Comparison of ENCODE assay signal across 24 mouse cellular contexts in the genomic region with DNA sequence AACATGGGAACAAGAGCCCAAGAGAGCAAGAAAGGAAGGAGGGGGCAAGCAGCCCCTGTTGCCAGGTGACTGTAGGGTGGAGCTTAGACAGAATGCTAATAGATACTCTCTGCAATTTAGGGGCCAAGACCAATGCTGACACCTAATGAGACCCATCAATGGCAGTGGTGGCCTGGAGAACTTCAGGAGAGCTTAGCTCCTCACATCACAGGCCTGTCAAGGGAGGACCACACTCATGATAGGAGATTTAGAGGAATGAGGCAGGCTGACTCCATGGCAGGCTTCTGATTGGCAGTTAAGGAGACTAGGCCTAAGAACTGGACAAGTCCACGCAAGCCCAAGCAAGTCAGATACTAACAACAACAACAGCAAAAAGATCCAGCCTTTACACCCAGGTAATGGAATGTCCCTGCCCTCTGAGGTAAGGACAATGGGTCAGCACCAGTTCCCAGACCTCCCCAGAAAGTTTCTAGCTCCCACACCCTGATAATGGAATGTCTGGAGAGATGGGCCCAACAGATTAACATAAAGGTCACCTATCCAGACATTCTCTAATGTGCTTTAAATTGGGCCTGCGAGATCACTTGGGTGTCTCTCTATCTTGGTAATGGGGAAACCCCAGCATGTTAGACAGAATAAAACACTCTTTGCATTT. TPM values are rescaled to one million over a fixed set of nuclear protein-coding genes. Genes with fewer than 3 reads are reported as not detected.
"Had no signal": no experiment of that assay in that cellular context is flagged by ENCODE, and none has a peak within 500 bp of the region (broad histone marks: within the 10 kb centered on the region; RNA-seq: fewer than 3 reads in every experiment).

No protein-coding gene starts in this region.

- DNase-seq: gastrocnemius, postnatal 14 days; gastrocnemius, postnatal 36 days; heart, adult 18-20 months; heart, postnatal 14 days; heart, postnatal 36 days; kidney, adult 11 months; kidney, adult 2 months; kidney, adult 9 months; kidney, postnatal 14 days; kidney, postnatal 36 days; left cerebral cortex, postnatal 4 days had no signal

- H3K36me3 ChIP-seq: heart, embryonic 13.5 days; heart, embryonic 15.5 days; hindbrain, embryonic 15.5 days; kidney, embryonic 15.5 days; limb, embryonic 13.5 days; limb, embryonic 15.5 days; liver, embryonic 12.5 days had no signal

- H3K27me3 ChIP-seq: heart, embryonic 13.5 days; heart, embryonic 15.5 days; hindbrain, embryonic 13.5 days; hindbrain, embryonic 15.5 days; kidney, embryonic 15.5 days; limb, embryonic 13.5 days; limb, embryonic 15.5 days; liver, embryonic 12.5 days had no signal

- H3K4me3 ChIP-seq: heart, embryonic 13.5 days; heart, embryonic 15.5 days; hindbrain, embryonic 13.5 days; hindbrain, embryonic 15.5 days; kidney, embryonic 15.5 days; left cerebral cortex, adult 2 months; limb, embryonic 13.5 days; limb, embryonic 15.5 days; liver, embryonic 12.5 days had no signal

- H3K9me3 ChIP-seq: heart, embryonic 13.5 days; heart, embryonic 15.5 days; hindbrain, embryonic 13.5 days; hindbrain, embryonic 15.5 days; kidney, embryonic 15.5 days; limb, embryonic 13.5 days; limb, embryonic 15.5 days; liver, embryonic 12.5 days had no signal

- H3K27ac ChIP-seq: heart, embryonic 13.5 days; heart, embryonic 15.5 days; hindbrain, embryonic 13.5 days; hindbrain, embryonic 15.5 days; hindbrain, postnatal 0 days; kidney, embryonic 15.5 days; kidney, postnatal 0 days; left cerebral cortex, adult 2 months; limb, embryonic 13.5 days; limb, embryonic 15.5 days; liver, embryonic 12.5 days; liver, embryonic 14.5 days had no signal

- H3K4me1 ChIP-seq: heart, embryonic 13.5 days; heart, embryonic 15.5 days; hindbrain, embryonic 15.5 days; kidney, embryonic 15.5 days; limb, embryonic 13.5 days; limb, embryonic 15.5 days; liver, embryonic 12.5 days had no signal

RNA-seq across cellular contexts. Expression of a gene that starts 10.3 kb away (rescaled TPM):
- total RNA-seq: hematopoietic stem cell, adult 5-6 weeks had no signal
